Mouse (Mus musculus) forebrain, embryonic 15.5 days (tissue): ENCODE results near the gene Klrb1f. TPM values are rescaled to one million over a fixed set of nuclear protein-coding genes. Genes with fewer than 3 reads are reported as not detected.
A peak's percentile ranks its signal among the peaks of the same experiment; 100 is the strongest.
"Not testable (repeated sequence)": the region's sequence is repeated elsewhere in the genome, so short reads cannot be mapped to it uniquely, and the experiment has no call there.

Experiments
- ATAC-seq: fragments of 200-750 bp; cut with Nextera tagmentation; replicated peaks from 2 replicates; pipeline ENCODE4 v1.8.0; 2017; ENCODE audit warnings: mild to moderate bottlenecking, moderate TSS enrichment, moderate library complexity
- H3K27ac ChIP-seq: fragments of 300-500 bp; sonication (generic); replicated peaks from 2 replicates; pipeline ENCODE4 v1.5.1; 2015; ENCODE audit warnings: mild to moderate bottlenecking, inconsistent platforms
- H3K27me3 ChIP-seq: fragments of 300-500 bp; sonication (generic); 2 replicates; pipeline ENCODE4 v1.6.1; 2015; ENCODE audit warnings: inconsistent platforms
- H3K36me3 ChIP-seq: fragments of 300-500 bp; sonication (generic); 2 replicates; pipeline ENCODE4 v1.6.1; 2015; ENCODE audit warnings: mild to moderate bottlenecking, inconsistent platforms
- H3K4me1 ChIP-seq: fragments of 300-500 bp; sonication (generic); 2 replicates; pipeline ENCODE4 v1.6.1; 2015; ENCODE audit warnings: inconsistent platforms
- H3K4me2 ChIP-seq: fragments of 300-500 bp; sonication (generic); replicated peaks from 2 replicates; pipeline ENCODE4 v1.6.1; 2015; ENCODE audit warnings: mild to moderate bottlenecking, inconsistent platforms
- H3K4me3 ChIP-seq: fragments of 300-500 bp; sonication (generic); 2 replicates; pipeline ENCODE4 v1.5.1; 2015; ENCODE audit warnings: mild to moderate bottlenecking, inconsistent platforms
- H3K9ac ChIP-seq: fragments of 300-500 bp; sonication (generic); replicated peaks from 2 replicates; pipeline ENCODE4 v1.6.1; 2015; ENCODE audit warnings: mild to moderate bottlenecking, inconsistent platforms
- H3K9me3 ChIP-seq: fragments of 300-500 bp; sonication (generic); 2 replicates; pipeline ENCODE4 v1.6.1; 2016; ENCODE audit warnings: inconsistent platforms
- WGBS: fragments of 180-500 bp; shearing (Covaris S2); methylation state at CpG from one replicate; pipeline ENCODE4 v1.1.7; 2015; ENCODE audit warnings: mixed read lengths; 5-methylcytosine and 5-hydroxymethylcytosine counted together
- polyA plus RNA-seq: library from polyadenylated mRNA; unstranded; fragments of >200 nt; fragmentation: Nextera tagmentation; extraction: Ambion mirVana; gene quantifications from 2 replicates; pipeline ENCODE4 v1.2.1, GENCODE M21; 2015

The Klrb1f gene
- polyA plus RNA-seq, 1 experiment from 2014 or later: 0.20 TPM

DNA sequence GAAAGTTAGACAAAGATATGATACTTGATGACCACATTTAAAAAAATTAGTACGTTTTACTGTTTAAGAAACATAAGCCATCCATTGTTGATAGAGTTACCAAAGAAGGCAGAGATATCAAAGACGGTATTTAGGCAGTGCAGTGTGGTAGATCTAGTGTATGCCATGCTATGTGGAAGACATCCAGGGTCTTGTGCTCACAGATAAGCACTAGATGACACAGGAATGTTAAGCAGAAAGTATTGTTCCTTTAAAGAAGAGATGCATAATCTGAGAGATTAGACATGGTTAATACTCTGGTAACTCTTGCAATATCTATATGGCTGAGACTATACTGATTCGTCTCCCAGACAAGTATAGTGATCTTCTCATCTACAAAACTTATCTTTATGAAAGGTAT is 5.4 kb downstream of the Klrb1f start:
- Histone ChIP-seq H3K9me3 (no peaks in the 10 kb centered on the region), H3K4me1 (peaks cover 4% of the 10 kb centered on the region; the same call in 1 of the 2 replicates)

DNA sequence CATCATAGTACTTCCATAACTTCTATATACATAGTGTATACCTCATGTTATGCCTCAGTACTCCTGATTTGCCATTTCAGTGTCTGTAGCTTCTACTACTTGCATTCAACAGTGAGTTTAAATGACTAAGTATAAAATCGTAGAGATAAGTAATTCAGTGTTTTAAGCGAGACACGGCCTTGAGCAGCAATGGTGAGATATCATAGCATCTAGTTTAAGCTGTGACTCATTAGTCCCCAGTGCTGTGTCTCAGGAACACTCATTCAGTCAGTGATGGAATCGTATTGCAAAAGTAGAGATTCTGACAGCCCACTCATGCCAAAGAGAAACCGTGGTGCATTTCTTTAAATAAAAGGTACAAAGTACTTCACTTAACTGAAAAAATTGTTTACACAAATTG is 6.0 kb downstream of the Klrb1f start:
- Histone ChIP-seq H3K36me3 (no peaks in the 10 kb centered on the region), H3K4me1 (peaks cover 4% of the 10 kb centered on the region; the same call in 1 of the 2 replicates), H3K9ac (no peak overlapping the region), H3K4me2 (no peak overlapping the region), H3K4me3 (no peak overlapping the region), H3K9me3 (no peaks in the 10 kb centered on the region), H3K27me3 (no peaks in the 10 kb centered on the region), H3K27ac (no peak overlapping the region)
- no peak for ATAC-seq
- WGBS: 87% methylated on average over 5 of the region's 5 CpGs

More for the DNA sequence above, 5.4 kb downstream of the Klrb1f start:
- Histone ChIP-seq H3K4me3 (no peak overlapping the region), H3K36me3 (no peaks in the 10 kb centered on the region), H3K27me3 (no peaks in the 10 kb centered on the region), H3K9ac (no peak overlapping the region), H3K27ac (no peak overlapping the region), H3K4me2 (no peak overlapping the region)
- 89% methylated on average over 3 of the region's 3 CpGs for WGBS
- ATAC-seq: no peak

DNA sequence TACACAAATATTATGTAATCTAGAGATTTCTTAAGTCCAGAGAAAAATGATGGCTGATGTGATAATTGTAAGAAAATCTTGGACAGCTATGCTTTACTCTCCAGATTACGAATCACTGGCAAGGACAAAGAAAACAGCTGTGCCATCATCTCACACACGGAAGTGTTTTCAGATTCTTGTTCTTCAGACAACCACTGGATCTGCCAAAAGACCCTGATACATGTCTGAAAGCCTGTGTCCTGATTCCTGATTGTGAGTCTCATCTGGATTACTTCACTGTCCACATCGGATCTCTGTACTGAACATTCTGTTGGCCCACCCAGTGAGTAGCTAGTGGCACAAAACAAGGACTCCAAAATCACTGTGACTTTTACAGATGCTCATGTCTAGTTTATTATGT is 10.5 kb downstream of the Klrb1f start:
- 92% methylated on average over 3 of the region's 3 CpGs for WGBS
- Histone ChIP-seq H3K27me3 (no peaks in the 10 kb centered on the region), H3K36me3 (no peaks in the 10 kb centered on the region), H3K4me1 (no peaks in the 10 kb centered on the region), H3K9ac (no peak overlapping the region), H3K9me3 (no peaks in the 10 kb centered on the region), H3K27ac (no peak overlapping the region), H3K4me3 (no peak overlapping the region), H3K4me2 (no peak overlapping the region)
- ATAC-seq: no peak

DNA sequence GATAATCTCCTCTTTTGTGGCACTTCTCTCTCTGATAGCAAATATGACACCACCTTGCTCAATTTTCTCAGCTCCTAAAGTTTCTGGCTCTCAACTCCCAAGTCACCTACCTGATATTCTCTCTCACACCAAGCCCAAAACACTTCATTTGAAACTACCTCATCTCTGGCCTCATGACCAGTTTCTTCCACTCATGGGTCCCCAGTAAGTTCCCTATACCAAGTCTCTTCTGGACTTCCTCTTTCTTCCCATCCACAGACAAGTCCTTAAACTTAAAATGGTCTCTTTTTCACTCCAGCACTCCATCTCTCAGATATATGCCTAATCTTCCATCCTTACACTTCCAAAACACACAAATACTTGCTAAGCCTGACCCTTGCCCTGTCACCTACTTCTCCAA is 12.3 kb downstream of the Klrb1f start:
- H3K27me3 ChIP-seq: no peaks in the 10 kb centered on the region
- H3K4me1 ChIP-seq: no peaks in the 10 kb centered on the region
- H3K36me3 ChIP-seq: no peaks in the 10 kb centered on the region
- no peak for ATAC-seq
- no peak overlapping the region for H3K27ac ChIP-seq
- no peaks in the 10 kb centered on the region for H3K9me3 ChIP-seq
- no peak overlapping the region for H3K4me2 ChIP-seq
- no peak overlapping the region for H3K9ac ChIP-seq
- H3K4me3 ChIP-seq: no peak overlapping the region

DNA sequence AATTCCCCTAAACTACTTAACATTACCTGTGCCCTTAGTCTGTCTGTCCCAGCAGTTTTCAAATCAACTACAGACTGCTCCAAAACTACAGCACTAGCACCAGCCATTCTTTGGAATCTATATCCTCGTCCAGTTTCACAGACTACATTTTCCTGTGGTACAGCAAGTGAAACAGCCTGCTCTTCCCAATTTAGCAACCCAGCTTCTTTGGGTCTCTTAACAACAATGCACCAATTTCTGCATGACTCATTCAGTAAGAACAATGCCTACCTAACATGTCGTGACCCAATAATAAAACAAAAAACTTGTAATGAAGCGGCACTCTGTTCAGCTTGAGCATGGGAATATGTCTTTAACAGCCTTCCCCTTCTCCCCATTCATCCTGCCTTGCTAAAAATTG is 19.7 kb downstream of the Klrb1f start:
- Histone ChIP-seq H3K27me3 (no peaks in the 10 kb centered on the region), H3K4me2 (no peak overlapping the region), H3K4me3 (no peak overlapping the region), H3K4me1 (no peaks in the 10 kb centered on the region), H3K27ac (no peak overlapping the region), H3K9ac (no peak overlapping the region), H3K36me3 (no peaks in the 10 kb centered on the region), H3K9me3 (no peaks in the 10 kb centered on the region)
- no peak for ATAC-seq
- 49% methylated on average over 3 of the region's 3 CpGs for WGBS

DNA sequence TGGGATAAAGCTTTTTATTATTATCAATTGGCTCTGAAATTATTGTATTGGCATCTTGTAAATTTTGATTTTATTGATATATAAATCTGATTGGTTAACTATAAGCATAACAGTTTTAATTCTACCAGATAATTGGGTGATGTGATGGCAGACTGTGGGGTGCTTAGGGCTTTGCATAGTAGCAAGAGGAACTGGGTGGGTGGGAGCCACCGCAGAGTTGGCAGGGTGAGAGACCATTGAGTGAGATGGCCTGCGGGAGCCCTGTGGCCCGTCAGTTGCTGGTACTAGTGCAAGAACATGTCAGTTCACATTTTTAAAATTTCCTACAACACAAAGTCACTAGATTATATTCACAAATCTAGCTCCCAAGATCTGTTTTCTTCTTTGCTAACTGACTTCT is 20.2 kb downstream of the Klrb1f start:
- Histone ChIP-seq H3K9ac (no peak overlapping the region), H3K4me2 (no peak overlapping the region), H3K9me3 (no peaks in the 10 kb centered on the region), H3K4me3 (no peak overlapping the region), H3K4me1 (no peaks in the 10 kb centered on the region), H3K36me3 (no peaks in the 10 kb centered on the region), H3K27me3 (no peaks in the 10 kb centered on the region), H3K27ac (no peak overlapping the region)
- ATAC-seq: no peak
- WGBS: 87% methylated on average over 3 of the region's 3 CpGs

DNA sequence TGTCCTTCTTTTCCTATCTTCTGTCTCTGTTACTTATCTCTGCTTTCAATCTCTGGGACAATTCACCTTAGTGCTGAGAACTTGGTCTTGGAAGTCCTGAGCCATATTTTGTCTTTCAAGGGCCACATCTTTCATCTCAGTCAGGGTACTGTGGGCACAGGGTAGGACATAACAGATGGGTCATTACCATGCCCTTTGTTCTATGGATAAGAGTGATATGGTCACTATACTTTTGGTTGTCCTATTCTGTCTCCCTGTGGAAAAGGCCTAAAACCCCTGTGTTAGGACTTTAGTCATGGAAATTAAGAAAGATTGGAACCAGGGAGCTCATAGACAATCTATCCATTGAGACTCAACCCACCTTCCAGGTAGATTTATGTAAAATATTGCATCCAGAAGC is 20.8 kb downstream of the Klrb1f start:
- Histone ChIP-seq H3K4me2 (no peak overlapping the region), H3K27ac (no peak overlapping the region), H3K9me3 (no peaks in the 10 kb centered on the region), H3K36me3 (no peaks in the 10 kb centered on the region), H3K9ac (no peak overlapping the region), H3K4me1 (no peaks in the 10 kb centered on the region), H3K27me3 (no peaks in the 10 kb centered on the region), H3K4me3 (no peak overlapping the region)
- no peak for ATAC-seq

DNA sequence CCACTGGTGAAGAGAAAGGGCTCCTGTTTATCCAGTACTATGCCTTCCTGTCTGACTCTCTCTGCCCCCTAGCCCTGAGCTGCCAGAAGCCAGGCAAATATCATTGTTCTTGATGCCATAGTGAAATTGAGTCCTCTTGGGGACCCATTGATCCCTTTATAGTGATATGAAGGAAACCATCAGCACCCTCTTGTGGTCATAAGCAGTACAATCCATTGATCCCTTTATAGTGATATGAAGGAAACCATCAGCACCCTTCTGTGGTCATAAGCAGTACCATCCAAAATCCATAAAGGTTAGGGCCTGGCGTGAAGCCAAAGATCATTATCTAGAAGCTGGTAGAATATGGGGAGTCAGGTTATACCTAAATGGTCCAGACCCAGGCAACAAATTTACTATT is 21.3 kb downstream of the Klrb1f start:
- Histone ChIP-seq H3K27ac (no peak overlapping the region), H3K4me1 (no peaks in the 10 kb centered on the region), H3K4me2 (no peak overlapping the region), H3K27me3 (no peaks in the 10 kb centered on the region), H3K4me3 (no peak overlapping the region), H3K9me3 (no peaks in the 10 kb centered on the region), H3K9ac (no peak overlapping the region), H3K36me3 (no peaks in the 10 kb centered on the region)
- ATAC-seq: peak; percentile 80
- 51% methylated on average over 1 of the region's 1 CpGs for WGBS

DNA sequence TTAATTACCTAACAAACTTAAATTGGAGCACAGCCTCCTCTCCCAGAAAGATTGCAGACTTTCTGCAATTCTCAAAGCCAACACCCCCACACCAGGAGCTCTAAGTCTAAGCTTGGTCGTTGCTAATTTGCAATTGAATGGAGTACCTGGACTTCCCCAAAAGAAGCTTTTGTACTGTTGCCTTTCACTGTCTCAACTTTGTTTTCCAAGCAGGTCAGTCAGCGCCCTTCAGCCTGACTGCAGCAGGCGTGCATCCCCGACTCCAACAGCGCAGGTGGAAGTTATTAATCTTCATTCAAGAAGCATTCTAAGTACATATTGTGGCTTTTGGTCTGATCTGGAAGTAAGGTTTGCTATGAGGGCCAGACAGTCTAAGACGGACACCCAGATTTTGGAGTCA is 39.4 kb downstream of the Klrb1f start:
- H3K4me2 ChIP-seq: no peak overlapping the region
- H3K4me3 ChIP-seq: no peak overlapping the region
- no peak overlapping the region for H3K9ac ChIP-seq
- 54% methylated on average over 6 of the region's 6 CpGs for WGBS
- H3K4me1 ChIP-seq: no peaks in the 10 kb centered on the region
- no peaks in the 10 kb centered on the region for H3K27me3 ChIP-seq
- no peaks in the 10 kb centered on the region for H3K9me3 ChIP-seq
- no peak overlapping the region for H3K27ac ChIP-seq
- no peaks in the 10 kb centered on the region for H3K36me3 ChIP-seq
- no peak for ATAC-seq

DNA sequence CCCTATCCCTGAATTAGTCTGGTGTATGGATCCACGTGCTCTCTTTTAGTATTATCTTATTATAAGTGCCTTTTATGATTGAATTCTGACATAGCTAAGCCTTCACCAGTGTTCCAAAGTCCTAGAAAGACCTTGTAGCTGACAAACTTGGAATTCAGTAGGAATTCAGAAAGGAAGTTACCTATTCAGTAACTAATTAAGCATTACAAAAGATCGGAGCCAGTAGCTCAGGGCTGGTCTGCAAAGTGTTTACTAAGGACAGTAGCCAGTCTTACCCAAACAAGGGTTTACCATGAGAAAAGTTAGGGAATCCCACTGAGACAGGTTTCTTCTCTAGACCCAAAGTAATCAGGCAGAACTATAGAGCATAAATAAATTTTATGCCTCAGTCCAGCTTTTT is 40.3 kb downstream of the Klrb1f start:
- not testable (repeated sequence) for H3K9ac ChIP-seq, H3K4me3 ChIP-seq, H3K4me2 ChIP-seq, H3K4me1 ChIP-seq, H3K27ac ChIP-seq, H3K27me3 ChIP-seq, H3K9me3 ChIP-seq, ATAC-seq, H3K36me3 ChIP-seq
- WGBS: 74% methylated on average over 2 of the region's 2 CpGs

DNA sequence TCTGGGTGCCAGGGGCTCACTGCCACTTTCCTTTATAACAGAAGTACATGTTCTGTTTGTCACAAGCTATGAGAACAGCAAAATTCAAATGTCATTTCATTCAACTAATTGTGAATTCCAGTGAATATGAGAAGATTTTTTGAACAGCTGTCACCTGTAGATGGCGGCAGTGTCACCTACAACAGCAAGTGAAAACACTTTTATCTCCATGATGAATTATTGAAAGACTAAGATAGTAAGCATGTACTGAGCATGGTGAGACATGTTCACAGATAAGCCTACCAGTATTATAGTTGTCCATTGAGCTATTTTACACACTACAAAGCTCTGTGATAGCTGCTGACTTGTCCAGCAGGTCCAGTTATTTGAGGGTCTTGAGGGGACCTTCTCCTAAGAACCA is 42.5 kb downstream of the Klrb1f start:
- Histone ChIP-seq H3K9ac (no peak overlapping the region), H3K27me3 (no peaks in the 10 kb centered on the region), H3K9me3 (no peaks in the 10 kb centered on the region), H3K4me3 (no peak overlapping the region), H3K4me2 (no peak overlapping the region), H3K4me1 (no peaks in the 10 kb centered on the region), H3K36me3 (no peaks in the 10 kb centered on the region), H3K27ac (no peak overlapping the region)
- 85% methylated on average over 1 of the region's 1 CpGs for WGBS
- ATAC-seq: no peak

DNA sequence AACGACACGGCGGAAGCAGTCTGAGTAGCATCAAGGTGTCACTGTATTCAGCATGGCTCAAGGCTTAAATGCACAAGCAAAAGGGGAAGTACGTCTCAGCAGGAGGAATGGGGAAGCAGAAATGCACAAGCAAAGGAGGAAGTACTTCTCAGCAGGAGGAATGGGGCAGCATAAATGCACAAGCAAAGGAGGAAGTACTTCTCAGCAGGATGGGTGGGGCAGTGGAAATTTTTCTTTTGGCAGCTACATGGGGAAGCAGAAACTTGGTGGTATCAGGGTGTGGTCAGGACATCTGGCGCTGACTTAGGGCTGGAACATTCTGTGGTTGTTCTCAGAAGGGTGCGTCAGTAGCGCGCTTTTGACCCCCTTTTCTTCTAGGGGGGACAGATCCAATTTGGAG is 42.9 kb downstream of the Klrb1f start:
- ATAC-seq, H3K9ac ChIP-seq, H3K27me3 ChIP-seq: not testable (repeated sequence)

DNA sequence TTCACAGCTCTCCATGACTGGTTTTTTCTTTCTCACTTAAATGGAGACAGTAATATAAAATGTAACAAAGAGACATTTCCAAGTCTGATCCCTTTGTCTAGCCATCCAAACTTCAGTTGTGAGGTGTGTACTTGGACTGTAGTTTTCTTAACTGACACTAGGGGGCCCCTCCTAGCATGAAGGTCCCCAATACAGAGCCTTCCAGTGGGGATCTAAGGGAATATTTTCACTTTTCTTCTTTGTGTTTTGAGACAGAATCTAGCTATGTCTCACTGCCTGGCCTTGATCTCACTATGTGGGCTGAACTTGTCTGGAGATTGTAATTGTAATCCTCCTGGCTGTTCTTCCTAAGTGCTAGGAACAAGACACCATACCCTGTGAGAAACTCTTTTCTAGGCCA is 49.5 kb downstream of the Klrb1f start:
- Histone ChIP-seq H3K4me1 (no peaks in the 10 kb centered on the region), H3K9me3 (no peaks in the 10 kb centered on the region), H3K9ac (no peak overlapping the region), H3K27me3 (no peaks in the 10 kb centered on the region), H3K4me3 (no peak overlapping the region), H3K27ac (no peak overlapping the region), H3K4me2 (no peak overlapping the region), H3K36me3 (no peaks in the 10 kb centered on the region)
- ATAC-seq: 0 out of 2 replicates have a peak, but pooled peaks have one; percentile 43

More for the DNA sequence above, 42.9 kb downstream of the Klrb1f start:
- WGBS: 95% methylated on average over 8 of the region's 8 CpGs
- H3K9me3 ChIP-seq, H3K4me2 ChIP-seq, H3K27ac ChIP-seq, H3K4me1 ChIP-seq, H3K36me3 ChIP-seq, H3K4me3 ChIP-seq: not testable (repeated sequence)
